Mouse (Mus musculus) embryo, embryonic 9.5 days (tissue): ENCODE measurements around the gene Pnliprp1.
A peak's percentile ranks its signal among the peaks of the same experiment; 100 is the strongest.

Experiments
- DNase-seq: peaks from one replicate; pipeline ENCODE4 v3.0.0-alpha.2; 2017; ENCODE audit errors: extremely low spot score

Gene Pnliprp1

DNA sequence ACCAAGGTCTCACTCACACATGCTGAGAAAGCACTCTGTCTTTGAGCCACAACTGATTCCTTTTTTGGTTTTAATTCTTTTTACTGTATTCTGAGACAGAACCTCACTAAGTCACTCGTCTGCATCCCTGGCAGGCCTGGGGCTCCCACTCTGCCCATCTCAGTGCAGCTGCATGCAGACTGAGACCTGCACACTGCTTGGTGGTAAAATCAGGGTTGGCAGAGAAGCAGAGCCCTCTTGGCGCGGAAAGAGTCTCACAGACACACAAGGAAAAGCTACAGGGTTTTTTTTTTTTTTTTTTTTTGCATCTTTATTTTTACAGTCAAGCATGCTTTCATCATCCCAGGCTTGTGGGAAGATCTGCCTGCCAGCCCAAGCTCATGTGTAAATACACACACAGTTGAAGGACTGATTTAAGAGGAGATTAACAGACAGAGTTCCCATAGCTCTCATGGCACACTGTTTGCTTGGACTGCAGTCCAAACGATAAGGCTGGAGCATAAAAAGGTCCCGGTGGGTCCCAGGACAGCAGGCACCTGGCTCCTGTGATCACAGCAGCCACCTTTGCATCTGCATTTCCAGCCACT is at the start of gene Pnliprp1:
TSS of gene Pnliprp1 (plus strand) at position 443 of the 587 bp plus-strand sequence.
- DNase-seq, result no peak

DNA sequence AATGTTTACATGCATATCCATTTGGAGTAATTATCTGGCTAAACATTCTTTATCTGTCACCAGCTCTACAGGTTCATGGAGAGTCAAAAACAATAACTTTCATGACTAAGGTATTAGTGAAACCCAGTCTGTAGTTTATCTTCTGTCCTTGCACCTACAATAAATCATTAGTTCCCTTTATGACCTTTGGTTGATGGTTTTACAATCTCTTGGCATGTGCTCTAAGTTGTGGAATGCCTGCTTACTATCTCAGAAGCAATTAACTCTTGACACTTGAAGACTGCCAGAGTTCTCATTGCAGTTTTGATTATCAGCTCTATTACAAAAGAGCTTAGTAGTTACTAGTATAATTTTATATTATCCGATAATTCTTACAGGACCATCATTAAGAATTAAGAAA is 39.8 kb upstream of the Pnliprp1 start:
- no peak for DNase-seq

DNA sequence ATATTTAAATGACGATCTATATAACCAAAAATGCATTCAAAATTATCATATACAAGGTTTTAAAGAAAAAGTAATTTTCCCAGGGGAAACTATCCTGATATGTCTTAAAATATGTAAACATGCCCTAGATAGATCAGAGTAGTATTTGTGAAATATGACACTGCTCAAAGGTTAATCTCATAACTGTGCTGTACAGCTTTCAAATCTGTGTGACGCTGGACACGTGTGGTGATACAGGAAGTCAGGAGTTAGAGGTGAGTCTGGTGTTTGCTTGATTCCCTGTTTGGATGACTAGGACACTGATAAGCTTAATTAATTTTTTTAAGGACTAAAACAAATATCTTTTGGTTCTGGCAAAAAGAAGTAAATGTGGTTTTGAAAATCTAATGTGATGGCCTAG is 33.4 kb upstream of the Pnliprp1 start:
- no peak for DNase-seq

DNA sequence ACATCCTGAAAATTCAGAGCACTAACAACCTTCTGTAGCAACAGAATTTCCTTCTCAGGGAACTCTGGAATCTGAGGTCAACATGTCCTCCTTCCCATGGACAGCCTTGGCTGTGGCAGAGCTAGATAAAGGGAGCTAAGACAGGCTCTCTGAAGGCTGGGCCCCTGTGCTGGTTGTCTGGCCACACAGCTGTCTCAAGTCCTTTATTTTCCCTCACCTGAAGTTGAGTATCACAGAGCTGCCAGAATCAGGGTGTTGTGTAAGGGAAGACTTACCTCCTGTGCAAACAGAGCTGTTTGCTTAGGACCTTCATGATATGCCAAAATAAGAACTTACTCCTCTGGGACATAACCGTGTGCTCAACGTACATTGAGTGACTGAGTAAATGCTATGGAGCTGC is 32.5 kb upstream of the Pnliprp1 start:
- no peak for DNase-seq

GRCm38 (mm10) chr19:58704556-58704955 is 24.1 kb upstream of the Pnliprp1 start:
- no peak for DNase-seq

DNA sequence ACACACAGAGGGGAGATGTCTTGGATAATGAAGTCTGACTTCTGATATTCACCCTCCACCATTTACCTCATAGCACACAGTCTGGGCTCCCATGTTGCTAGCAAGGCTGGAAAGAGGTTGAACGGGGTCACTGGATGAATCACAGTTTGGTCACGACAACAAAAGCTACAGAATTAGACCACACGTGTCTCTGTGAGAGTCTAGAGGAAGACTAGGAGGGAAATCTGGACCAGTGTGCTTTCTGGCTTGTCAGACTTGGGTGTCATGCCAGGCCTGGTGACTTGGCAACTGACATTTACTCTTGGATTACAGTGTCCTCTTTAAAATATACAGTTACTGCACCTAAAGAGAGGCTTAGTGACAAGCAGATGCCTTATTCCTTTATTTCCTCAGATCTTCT is 20.1 kb upstream of the Pnliprp1 start:
- DNase-seq, result no peak

- DNase-seq, result no peak
These were observed 10.8 kb upstream of the Pnliprp1 start for GRCm38 (mm10) chr19:58717925-58718324.

DNA sequence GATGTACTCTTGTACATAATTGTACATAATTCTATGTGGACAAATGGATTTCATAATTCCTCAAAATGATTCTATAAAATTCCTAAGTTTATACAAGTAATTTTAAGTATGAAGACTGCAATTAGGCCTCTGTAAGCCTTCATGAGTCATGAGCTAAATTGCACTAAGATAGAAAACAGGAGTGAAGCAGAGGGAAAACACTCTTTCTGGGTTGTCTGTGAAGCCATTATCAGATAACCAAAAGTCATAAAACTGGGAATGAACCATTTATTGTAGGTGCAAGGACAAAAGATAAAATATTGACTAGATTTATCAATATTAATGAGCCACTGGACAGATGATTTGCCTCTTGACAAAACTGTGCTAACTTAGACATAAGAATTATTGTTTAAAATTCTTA is 8.2 kb upstream of the Pnliprp1 start:
- DNase-seq, result no peak

- DNase-seq, result no peak
These were observed 2.1 kb upstream of the Pnliprp1 start for GRCm38 (mm10) chr19:58726551-58726950.

DNA sequence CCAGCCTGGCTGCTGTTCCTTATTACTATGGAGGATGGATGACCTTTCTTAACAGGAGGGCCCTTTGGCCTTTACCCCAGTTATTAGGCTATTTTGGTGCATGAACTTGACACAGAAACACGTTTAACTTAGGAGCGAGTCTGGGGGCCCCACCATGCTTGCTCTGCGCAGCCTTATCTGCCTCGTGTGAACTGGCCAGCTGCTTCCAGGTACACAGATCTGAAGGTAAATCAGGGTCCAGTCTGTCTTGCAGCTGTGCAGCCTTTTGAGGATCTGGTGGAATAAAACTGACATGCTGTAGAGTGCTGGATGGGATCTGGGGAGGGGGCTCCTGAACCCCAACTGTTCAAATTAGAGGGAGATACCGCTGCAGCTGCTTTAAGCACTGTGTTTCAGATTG is 931 bp upstream of the Pnliprp1 start:
- no peak for DNase-seq

- no peak for DNase-seq
These were observed 4.5 kb downstream of the Pnliprp1 start for GRCm38 (mm10) chr19:58733216-58733615.

- no peak for DNase-seq
These were observed 9.4 kb downstream of the Pnliprp1 start for GRCm38 (mm10) chr19:58738111-58738510.

DNA sequence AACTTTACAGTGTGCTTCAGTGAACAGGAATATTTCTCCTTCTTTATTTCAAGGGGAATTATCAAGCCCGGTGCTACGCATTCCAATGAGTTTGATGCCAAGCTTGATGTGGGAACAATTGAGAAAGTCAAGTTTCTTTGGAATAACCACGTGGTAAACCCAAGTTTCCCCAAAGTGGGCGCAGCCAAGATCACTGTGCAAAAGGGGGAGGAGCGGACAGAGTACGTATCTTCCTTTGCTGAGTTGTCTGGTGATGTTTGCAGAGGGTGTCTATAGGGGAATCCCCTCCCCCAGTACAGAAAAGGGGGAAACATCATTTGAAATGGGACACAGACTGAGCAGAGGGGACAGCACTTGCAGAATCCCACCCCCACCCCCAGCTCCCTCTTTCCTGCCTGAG is 12.3 kb downstream of the Pnliprp1 start:
- no peak for DNase-seq

DNA sequence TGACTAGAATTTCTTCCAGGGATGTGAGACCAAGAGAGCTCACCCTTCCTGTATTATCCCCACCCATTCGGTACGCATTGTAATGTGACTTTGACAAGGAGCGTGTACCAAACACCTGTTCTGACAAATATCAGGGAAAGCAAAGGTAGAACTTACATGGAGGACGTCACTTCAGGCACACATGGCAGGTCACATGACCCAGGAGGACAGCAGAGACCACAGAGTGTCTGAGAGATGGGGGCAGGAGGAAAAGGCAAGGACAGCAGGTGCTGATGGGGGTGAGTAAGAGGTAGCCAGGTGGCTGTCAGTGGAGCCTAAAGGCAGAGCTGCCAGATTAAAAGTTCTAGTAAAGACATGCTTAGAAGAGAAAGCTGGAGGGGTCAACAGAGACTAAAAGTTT is 14.0 kb downstream of the Pnliprp1 start:
- no peak for DNase-seq

DNA sequence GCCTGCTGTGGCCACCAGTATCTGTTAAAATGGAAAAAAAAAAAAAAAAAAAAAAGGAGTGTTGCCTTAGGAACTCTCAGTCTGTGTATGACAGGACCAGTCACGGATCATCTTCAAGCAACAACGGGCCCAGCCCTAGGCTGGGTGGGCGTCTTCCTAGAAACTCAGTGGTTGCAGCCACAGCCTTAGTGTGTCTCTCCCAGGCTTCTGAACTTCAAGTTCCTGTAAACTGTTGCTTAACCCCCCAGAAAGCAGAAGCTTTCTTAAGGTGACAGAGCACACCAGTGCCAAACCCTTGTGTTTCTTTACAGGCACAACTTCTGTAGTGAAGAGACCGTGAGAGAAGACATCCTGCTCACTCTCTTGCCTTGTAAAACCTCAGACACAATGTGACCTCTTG is 15.0 kb downstream of the Pnliprp1 start:
- no peak for DNase-seq

GRCm38 (mm10) chr19:58747498-58748000 is 18.9 kb downstream of the Pnliprp1 start:
- no peak for DNase-seq

- DNase-seq, result no peak
These were observed 22.1 kb downstream of the Pnliprp1 start for GRCm38 (mm10) chr19:58750822-58751221.

GRCm38 (mm10) chr19:58751504-58751903 is 22.8 kb downstream of the Pnliprp1 start:
- DNase-seq, result no peak

- DNase-seq, result no peak
These were observed 30.2 kb downstream of the Pnliprp1 start for GRCm38 (mm10) chr19:58758871-58759270.

DNA sequence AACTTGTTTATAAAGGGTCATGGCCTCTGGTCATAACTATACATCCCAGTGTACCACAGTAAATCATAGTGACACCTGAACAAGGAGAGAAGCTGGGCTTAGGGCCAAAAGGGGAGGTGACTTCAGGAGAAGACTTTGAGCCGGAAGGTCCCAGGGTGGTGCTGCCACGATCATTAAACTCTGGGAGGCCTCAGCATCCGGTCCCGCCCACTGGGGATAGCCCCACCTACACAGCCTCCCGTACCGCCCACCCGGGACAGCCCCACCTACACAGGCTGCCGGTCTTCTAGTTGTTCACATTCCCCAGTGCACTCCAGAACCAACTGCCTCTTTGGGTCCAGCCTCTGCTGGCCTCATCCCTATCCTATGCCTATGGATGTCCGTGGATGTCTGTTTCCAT is 30.7 kb downstream of the Pnliprp1 start, which contains the start of gene Pnliprp2:
TSS of gene Pnliprp2 (plus strand) at position 297 of the 400 bp plus-strand sequence.
- no peak for DNase-seq

GRCm38 (mm10) chr19:58762316-58762715 is 33.6 kb downstream of the Pnliprp1 start:
- DNase-seq, result peak; percentile 40

- peak; percentile 78 for DNase-seq
These were observed 34.3 kb downstream of the Pnliprp1 start for GRCm38 (mm10) chr19:58762848-58763541.

DNA sequence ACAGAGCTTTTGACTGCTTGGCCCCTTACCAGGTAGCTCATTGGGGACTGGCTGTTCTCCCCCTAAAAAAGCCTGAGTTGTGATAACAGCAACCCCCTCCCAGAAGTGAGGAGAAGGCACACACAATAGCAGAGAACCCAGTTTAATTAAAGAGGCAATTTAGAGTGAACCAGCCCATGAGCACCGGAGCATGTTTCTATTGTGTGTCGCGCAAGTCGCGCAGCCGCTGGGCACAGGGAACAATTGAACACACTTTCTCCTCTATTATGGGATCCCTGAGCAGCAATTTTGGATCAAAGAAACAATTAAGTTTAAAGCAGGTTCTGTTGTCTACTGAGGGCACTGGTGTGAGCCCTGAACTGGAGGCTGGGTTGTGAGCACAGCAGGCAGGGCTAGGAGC is 38.6 kb downstream of the Pnliprp1 start:
- DNase-seq, result no peak
